Mouse (Mus musculus) liver, embryonic 12.5 days (tissue): Measurements from ENCODE around the gene Trex1. TPM values are rescaled to one million over a fixed set of nuclear protein-coding genes. Genes with fewer than 3 reads are reported as not detected.

Source experiments
- polyA plus RNA-seq: library from polyadenylated mRNA; unstranded; fragments of >200 nt; fragmentation: Nextera tagmentation; extraction: Ambion mirVana; gene quantifications from 2 replicates; pipeline ENCODE4 v1.2.1, GENCODE M21; 2016

Trex1 gene
- polyA plus RNA-seq, 1 experiment from 2014 or later: 8.8 TPM

Other genes with a start within 250 kb of the Trex1 start
- gene Celsr3, start 233.4 kb downstream of the Trex1 start, polyA plus RNA-seq: 0.13 and 0.15 TPM in 2 replicates
- 6.9 and 9.0 TPM in 2 replicates for gene Slc26a6, start 206.5 kb downstream of the Trex1 start, polyA plus RNA-seq
- gene Tmem89, start 145.1 kb downstream of the Trex1 start, polyA plus RNA-seq: not detected in 2 replicates
- gene Uqcrc1, start 123.1 kb downstream of the Trex1 start, polyA plus RNA-seq: 384 and 405 TPM in 2 replicates
- gene Col7a1, start 106.1 kb downstream of the Trex1 start, polyA plus RNA-seq: 0.31 and 0.68 TPM in 2 replicates
- 0.11 TPM in 1 of 2 replicates, not detected in the other for gene Ucn2, start 73.7 kb downstream of the Trex1 start, polyA plus RNA-seq
- 3.4 and 4.4 TPM in 2 replicates for gene Pfkfb4, start 68.0 kb downstream of the Trex1 start, polyA plus RNA-seq
- gene Shisa5, start 21.2 kb downstream of the Trex1 start, polyA plus RNA-seq: 19.0 and 21.5 TPM in 2 replicates
- gene Atrip, start 14.4 kb upstream of the Trex1 start, polyA plus RNA-seq: 18.6 and 19.4 TPM in 2 replicates
- gene Ccdc51, start 22.8 kb upstream of the Trex1 start, polyA plus RNA-seq: 14.5 and 15.3 TPM in 2 replicates
- gene Tma7, start 22.9 kb upstream of the Trex1 start, polyA plus RNA-seq: 522 and 538 TPM in 2 replicates
- gene Plxnb1, start 35.7 kb upstream of the Trex1 start, polyA plus RNA-seq: 4.9 TPM in 2 replicates
- not detected in 2 replicates for gene Fbxw21, start 102.3 kb upstream of the Trex1 start, polyA plus RNA-seq
- not detected in 2 replicates for gene Fbxw13, start 136.2 kb upstream of the Trex1 start, polyA plus RNA-seq
- gene Fbxw20, start 175.0 kb upstream of the Trex1 start, polyA plus RNA-seq: not detected in 2 replicates
- gene Fbxw14, start 227.9 kb upstream of the Trex1 start, polyA plus RNA-seq: 0.33 TPM in 1 of 2 replicates, not detected in the other